Mouse (Mus musculus): ENCODE results near the gene Cux2. TPM values are rescaled to one million over a fixed set of nuclear protein-coding genes. Genes with fewer than 3 reads are reported as not detected.

The Cux2 gene
- polyA plus RNA-seq, 1 experiment, result not detected

GRCm38 (mm10) chr5:121815867-121816380, 234.0 kb downstream of the Cux2 start:
- TF ChIP-seq FLI1 (IDR thresholded peaks at IDR 0.05; ENCODE audit: low read length) (no peak), GATA1 (IDR thresholded peaks at IDR 0.05; ENCODE audit: borderline replicate concordance, low read length) (no peak)
- Histone ChIP-seq H3K4me1 (peaks cover 99% of the 10 kb centered on the region), H3K4me3 (replicated peaks) (no peak overlapping the region), H3K27me3 (replicated peaks) (no peaks in the 10 kb centered on the region), H3K9me3 (no peaks in the 10 kb centered on the region), H3K36me3 (replicated peaks; ENCODE audit: low read length) (peaks cover 99% of the 10 kb centered on the region)

GRCm38 (mm10) chr5:121815067-121815466, 234.8 kb downstream of the Cux2 start:
- Histone ChIP-seq H3K9me3 (no peaks in the 10 kb centered on the region), H3K4me3 (replicated peaks) (no peak overlapping the region), H3K36me3 (replicated peaks; ENCODE audit: low read length) (peaks cover 99% of the 10 kb centered on the region), H3K4me1 (peaks cover 99% of the 10 kb centered on the region), H3K27me3 (replicated peaks) (no peaks in the 10 kb centered on the region)
- TF ChIP-seq FLI1 (IDR thresholded peaks at IDR 0.05; ENCODE audit: low read length) (no peak), GATA1 (IDR thresholded peaks at IDR 0.05; ENCODE audit: borderline replicate concordance, low read length) (no peak)

GRCm38 (mm10) chr5:121813744-121814143, 236.2 kb downstream of the Cux2 start:
- Histone ChIP-seq H3K27me3 (replicated peaks) (no peaks in the 10 kb centered on the region), H3K9me3 (no peaks in the 10 kb centered on the region), H3K4me1 (peaks cover 99% of the 10 kb centered on the region), H3K4me3 (replicated peaks) (peak overlapping the region; percentile 82), H3K36me3 (replicated peaks; ENCODE audit: low read length) (peaks cover 99% of the 10 kb centered on the region)
- no peak for TF ChIP-seq GATA1 (IDR thresholded peaks at IDR 0.05; ENCODE audit: borderline replicate concordance, low read length)
- no peak for TF ChIP-seq FLI1 (IDR thresholded peaks at IDR 0.05; ENCODE audit: low read length)

DNA sequence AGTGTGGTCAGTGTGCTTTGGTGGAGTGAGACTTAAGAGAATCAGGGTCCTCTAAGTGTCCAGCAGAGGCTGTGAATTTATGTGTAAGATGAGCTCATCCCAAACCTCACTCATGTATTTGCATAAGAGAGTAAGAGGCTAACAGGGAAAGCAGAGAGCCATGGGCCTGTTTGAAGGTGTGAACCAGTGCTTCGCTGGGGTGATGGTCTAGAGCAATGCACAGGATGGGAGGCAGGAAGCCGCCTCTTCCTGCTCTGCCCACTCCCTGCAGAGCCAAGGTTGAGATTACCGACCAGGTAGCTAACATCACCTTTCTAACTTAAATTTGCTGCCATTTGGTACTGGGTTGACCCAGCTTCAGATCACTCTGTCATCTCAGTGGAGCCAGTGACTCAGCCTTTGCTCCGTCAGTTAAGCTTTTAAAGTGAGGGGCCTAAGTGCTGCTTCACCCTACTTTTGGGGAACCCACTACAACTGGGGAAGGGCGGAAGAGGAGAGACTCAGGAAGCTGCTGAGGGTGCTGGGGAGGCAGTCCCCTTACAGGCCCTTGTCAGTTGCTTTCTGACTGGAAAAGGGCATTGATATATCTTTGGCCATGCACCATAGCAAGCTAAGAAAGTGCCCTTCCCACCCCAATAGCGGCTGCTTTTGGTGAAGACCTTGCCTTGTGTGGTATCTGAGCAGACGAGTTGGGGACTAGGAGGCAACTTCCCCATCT, 237.2 kb downstream of the Cux2 start:
- peaks cover 99% of the 10 kb centered on the region for H3K4me1 ChIP-seq
- peaks cover 96% of the 10 kb centered on the region for H3K36me3 ChIP-seq (replicated peaks; ENCODE audit: low read length)
- H3K4me3 ChIP-seq (replicated peaks), result peak overlapping the region; percentile 82
- no peaks in the 10 kb centered on the region for H3K9me3 ChIP-seq
- no peaks in the 10 kb centered on the region for H3K27me3 ChIP-seq (replicated peaks)
- no peak for TF ChIP-seq FLI1 (IDR thresholded peaks at IDR 0.05; ENCODE audit: low read length)
- no peak for TF ChIP-seq GATA1 (IDR thresholded peaks at IDR 0.05; ENCODE audit: borderline replicate concordance, low read length)

GRCm38 (mm10) chr5:121811485-121811931, 238.4 kb downstream of the Cux2 start:
- Histone ChIP-seq H3K4me1 (peaks cover 99% of the 10 kb centered on the region), H3K27me3 (replicated peaks) (no peaks in the 10 kb centered on the region), H3K4me3 (replicated peaks) (peak overlapping the region; percentile 82), H3K9me3 (no peaks in the 10 kb centered on the region), H3K36me3 (replicated peaks; ENCODE audit: low read length) (peaks cover 87% of the 10 kb centered on the region)
- TF ChIP-seq FLI1 (IDR thresholded peaks at IDR 0.05; ENCODE audit: low read length), result peak; percentile 72; the same call in 1 of the 2 replicates
- TF ChIP-seq GATA1 (IDR thresholded peaks at IDR 0.05; ENCODE audit: borderline replicate concordance, low read length), result peak; percentile 66; the same call in 2 of the 3 replicates

GRCm38 (mm10) chr5:121810331-121811151, 239.4 kb downstream of the Cux2 start:
- H3K27me3 ChIP-seq (replicated peaks), result no peaks in the 10 kb centered on the region
- H3K4me3 ChIP-seq (replicated peaks), result peak overlapping the region; percentile 82
- H3K36me3 ChIP-seq (replicated peaks; ENCODE audit: low read length), result peaks cover 87% of the 10 kb centered on the region
- peaks cover 99% of the 10 kb centered on the region for H3K4me1 ChIP-seq
- H3K9me3 ChIP-seq, result no peaks in the 10 kb centered on the region
- TF ChIP-seq FLI1 (IDR thresholded peaks at IDR 0.05; ENCODE audit: low read length) (no peak), GATA1 (IDR thresholded peaks at IDR 0.05; ENCODE audit: borderline replicate concordance, low read length) (no peak)

DNA sequence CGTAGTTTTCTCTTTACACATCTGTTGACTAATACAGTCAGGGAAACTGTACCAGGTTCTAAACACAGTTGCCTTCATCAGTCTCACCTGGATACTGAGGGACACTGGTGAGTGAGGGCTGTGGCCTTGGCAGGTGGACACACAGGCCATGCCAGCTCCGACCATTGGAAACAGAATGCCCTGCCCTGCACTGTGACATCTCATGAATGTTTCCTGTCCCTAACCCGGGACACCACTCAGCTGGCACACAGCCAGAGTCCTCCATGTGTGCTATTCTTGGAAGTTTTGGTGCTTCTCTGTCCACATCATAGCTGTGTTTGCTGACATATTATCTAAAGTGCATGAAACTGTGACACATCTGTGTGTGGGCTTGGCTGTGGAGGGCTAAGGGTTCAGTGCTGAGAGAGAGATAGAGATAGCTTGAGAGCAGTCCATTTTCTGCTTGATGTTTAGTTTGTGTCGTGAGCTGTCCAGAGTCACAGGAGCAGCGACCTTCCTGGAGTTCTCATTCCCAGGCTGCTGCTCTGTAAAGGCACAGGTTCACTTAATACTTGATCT, 240.2 kb downstream of the Cux2 start:
- Histone ChIP-seq H3K9me3 (no peaks in the 10 kb centered on the region), H3K36me3 (replicated peaks; ENCODE audit: low read length) (peaks cover 87% of the 10 kb centered on the region), H3K27me3 (replicated peaks) (no peaks in the 10 kb centered on the region), H3K4me3 (replicated peaks) (peak overlapping the region; percentile 75), H3K4me1 (peaks cover 99% of the 10 kb centered on the region)
- TF ChIP-seq FLI1 (IDR thresholded peaks at IDR 0.05; ENCODE audit: low read length) (no peak), GATA1 (IDR thresholded peaks at IDR 0.05; ENCODE audit: borderline replicate concordance, low read length) (no peak)

DNA sequence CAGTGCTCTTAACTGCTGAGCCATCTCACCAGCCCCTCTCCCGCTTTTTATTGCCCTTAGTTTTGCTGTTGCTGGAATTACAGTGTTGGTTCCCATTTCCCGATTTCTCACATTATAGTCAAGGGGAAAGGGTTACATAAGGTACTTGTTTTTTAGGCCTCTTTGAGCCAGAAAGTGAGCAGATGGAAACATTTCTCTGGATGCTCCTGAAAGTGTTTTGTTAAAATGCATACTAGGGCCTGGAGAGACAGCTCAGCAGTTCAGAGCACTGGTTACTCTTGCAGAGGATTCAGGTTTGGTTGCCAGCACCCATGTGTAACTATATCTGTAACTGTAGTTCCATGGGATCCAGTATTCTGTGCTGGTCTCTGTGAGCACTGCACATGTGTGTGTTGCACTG, 241.7 kb downstream of the Cux2 start:
- Histone ChIP-seq H3K4me3 (replicated peaks) (no peak overlapping the region), H3K27me3 (replicated peaks) (no peaks in the 10 kb centered on the region), H3K9me3 (no peaks in the 10 kb centered on the region), H3K4me1 (peaks cover 100% of the 10 kb centered on the region), H3K36me3 (replicated peaks; ENCODE audit: low read length) (peaks cover 88% of the 10 kb centered on the region)
- no peak for TF ChIP-seq FLI1 (IDR thresholded peaks at IDR 0.05; ENCODE audit: low read length)
- TF ChIP-seq GATA1 (IDR thresholded peaks at IDR 0.05; ENCODE audit: borderline replicate concordance, low read length), result no peak

GRCm38 (mm10) chr5:121807186-121807585, 242.7 kb downstream of the Cux2 start:
- H3K27me3 ChIP-seq (replicated peaks), result no peaks in the 10 kb centered on the region
- no peak for TF ChIP-seq FLI1 (IDR thresholded peaks at IDR 0.05; ENCODE audit: low read length)
- TF ChIP-seq GATA1 (IDR thresholded peaks at IDR 0.05; ENCODE audit: borderline replicate concordance, low read length), result peak; percentile 51; the same call in 1 of the 3 replicates
- H3K4me3 ChIP-seq (replicated peaks), result peak overlapping the region; percentile 1
- H3K9me3 ChIP-seq, result no peaks in the 10 kb centered on the region
- H3K4me1 ChIP-seq, result peaks cover 98% of the 10 kb centered on the region
- H3K36me3 ChIP-seq (replicated peaks; ENCODE audit: low read length), result peaks cover 88% of the 10 kb centered on the region

Other genes starting within 250 kb of the Cux2 start
- 156 and 517 TPM in 2 replicates for gene Sh2b3, start 212.5 kb downstream of the Cux2 start, polyA plus RNA-seq (2012; ENCODE audit: insufficient read depth, low replicate concordance)
- gene Pheta1, start 201.1 kb downstream of the Cux2 start, polyA plus RNA-seq (2012; ENCODE audit: insufficient read depth, low replicate concordance), result 12.8 and 13.0 TPM in 2 replicates
- gene Myl2, start 50.8 kb upstream of the Cux2 start, polyA plus RNA-seq (2012; ENCODE audit: insufficient read depth, low replicate concordance), result not detected in 2 replicates
- gene Ccdc63, start 90.7 kb upstream of the Cux2 start, polyA plus RNA-seq (2012; ENCODE audit: insufficient read depth, low replicate concordance), result not detected in 2 replicates
- gene Ppp1cc, start 108.2 kb upstream of the Cux2 start, polyA plus RNA-seq (2012; ENCODE audit: insufficient read depth, low replicate concordance), result 22.9 and 52.2 TPM in 2 replicates
- gene Hvcn1, start 156.7 kb upstream of the Cux2 start, polyA plus RNA-seq (2012; ENCODE audit: insufficient read depth, low replicate concordance), result 6.0 TPM in 1 of 2 replicates, not detected in the other
- gene Tctn1, start 214.4 kb upstream of the Cux2 start, polyA plus RNA-seq (2012; ENCODE audit: insufficient read depth, low replicate concordance), result 3.2 and 11.9 TPM in 2 replicates
- gene Pptc7, start 234.3 kb upstream of the Cux2 start, polyA plus RNA-seq (2012; ENCODE audit: insufficient read depth, low replicate concordance), result 4.8 and 5.0 TPM in 2 replicates